Mouse (Mus musculus) kidney, embryonic 14.5 days (tissue): ENCODE results near the gene Gm29866. TPM values are rescaled to one million over a fixed set of nuclear protein-coding genes. Genes with fewer than 3 reads are reported as not detected.
"Not testable (repeated sequence)": the region's sequence is repeated elsewhere in the genome, so short reads cannot be mapped to it uniquely, and the experiment has no call there.

ENCODE experiments used
- ATAC-seq: fragments of 200-750 bp; cut with Nextera tagmentation; 2 replicates; pipeline ENCODE4 v1.8.0; 2017; ENCODE audit warnings: moderate number of reproducible peaks, mild to moderate bottlenecking, moderate TSS enrichment, moderate library complexity; ENCODE audit not compliant: low FRiP score, low TSS enrichment
- H3K27ac ChIP-seq: fragments of 300-500 bp; sonication (generic); 2 replicates; pipeline ENCODE4 v1.5.1; 2014; ENCODE audit warnings: low read depth, mild to moderate bottlenecking, low read length, moderate library complexity, mixed read lengths
- H3K27me3 ChIP-seq: fragments of 300-500 bp; sonication (generic); 2 replicates; pipeline ENCODE4 v1.6.1; 2014; ENCODE audit warnings: mild to moderate bottlenecking, low read length; ENCODE audit not compliant: control insufficient read depth, insufficient read depth
- H3K36me3 ChIP-seq: fragments of 300-500 bp; sonication (generic); 2 replicates; pipeline ENCODE4 v1.6.1; 2014; ENCODE audit warnings: low read length, mixed read lengths; ENCODE audit not compliant: control insufficient read depth, insufficient read depth
- H3K4me1 ChIP-seq: fragments of 300-500 bp; sonication (generic); 2 replicates; pipeline ENCODE4 v1.6.1; 2014; ENCODE audit warnings: low read length, mixed read lengths; ENCODE audit not compliant: control insufficient read depth, insufficient read depth
- H3K4me2 ChIP-seq: fragments of 300-500 bp; sonication (generic); replicated peaks from 2 replicates; pipeline ENCODE4 v1.6.1; 2014; ENCODE audit warnings: low read depth, mild to moderate bottlenecking, low read length
- H3K4me3 ChIP-seq: fragments of 300-500 bp; sonication (generic); 2 replicates; pipeline ENCODE4 v1.5.1; 2014; ENCODE audit warnings: mild to moderate bottlenecking, low read length
- H3K9ac ChIP-seq: fragments of 300-500 bp; sonication (generic); 2 replicates; pipeline ENCODE4 v1.6.1; 2014; ENCODE audit warnings: low read depth, mild to moderate bottlenecking, low read length, moderate library complexity
- H3K9me3 ChIP-seq: fragments of 300-500 bp; sonication (generic); 2 replicates; pipeline ENCODE4 v1.6.1; 2016; ENCODE audit warnings: low read length; ENCODE audit not compliant: control insufficient read depth
- WGBS: fragments of 180-500 bp; shearing (Covaris S2); extraction: QIAGEN DNeasy Blood & Tissue Kit; methylation state at CpG from one replicate; pipeline ENCODE4 v1.1.7; 2014; 5-methylcytosine and 5-hydroxymethylcytosine counted together
- polyA plus RNA-seq: library from polyadenylated mRNA; unstranded; fragments of >200 nt; fragmentation: Nextera tagmentation; extraction: Ambion mirVana; gene quantifications from 2 replicates; pipeline ENCODE4 v1.2.1, GENCODE M21; 2014

The Gm29866 gene
- not detected in 2 replicates for polyA plus RNA-seq

GRCm38 (mm10) chrY:20993557-20993956 is at the start of gene Gm29866:
Gm29866 (minus strand) TSS chrY:20993657.
- not testable (repeated sequence) for H3K27me3 ChIP-seq, H3K27ac ChIP-seq, H3K36me3 ChIP-seq, H3K4me2 ChIP-seq, ATAC-seq, H3K9me3 ChIP-seq, H3K4me3 ChIP-seq, H3K9ac ChIP-seq, H3K4me1 ChIP-seq
- no CpG with 5 or more reads among the region's 6 CpGs for WGBS

Other genes starting within 250 kb of the Gm29866 start
- not detected in 2 replicates for gene Gm20909, start 170.9 kb upstream of the Gm29866 start, polyA plus RNA-seq
- not detected in 2 replicates for gene Gm20865, start 247.9 kb upstream of the Gm29866 start, polyA plus RNA-seq